Comparison of ENCODE assay signal across 8 mouse cellular contexts in genomic region chr12:71577349-71577748, GRCm38 (mm10).
DNase-seq lines count a peak whose midpoint lies in the region; ATAC-seq and TF ChIP-seq lines count a peak whose summit lies in the region.

No protein-coding gene starts in this region.

- no peak; the same call in 1 of the 2 replicates for ATAC-seq in heart, embryonic 13.5 days (ENCODE audit: extremely low read depth, insufficient number of reproducible peaks, low FRiP score, low TSS enrichment)
- peak; percentile 91 for ATAC-seq in kidney, embryonic 16.5 days (ENCODE audit: low FRiP score, low TSS enrichment)
- ATAC-seq in stomach, postnatal 0 days (ENCODE audit: low FRiP score, low TSS enrichment) = peak; percentile 94

- no peak overlapping the region for H3K27ac ChIP-seq in heart, embryonic 13.5 days (replicated peaks)
- H3K27ac ChIP-seq in kidney, embryonic 16.5 days (ENCODE audit: low read length) = no peak overlapping the region
- no peak overlapping the region for H3K27ac ChIP-seq in stomach, postnatal 0 days (replicated peaks)

- no peak for TF ChIP-seq EP300 in stomach, postnatal 0 days (optimal IDR thresholded peaks at IDR 0.05)

- H3K9me3 ChIP-seq in heart, embryonic 13.5 days = no peaks in the 10 kb centered on the region
- no peaks in the 10 kb centered on the region for H3K9me3 ChIP-seq in kidney, embryonic 16.5 days (ENCODE audit: low read length)
- no peaks in the 10 kb centered on the region for H3K9me3 ChIP-seq in stomach, postnatal 0 days (ENCODE audit: control insufficient read depth, low read length)

- no peaks in the 10 kb centered on the region for H3K36me3 ChIP-seq in heart, embryonic 13.5 days
- no peaks in the 10 kb centered on the region for H3K36me3 ChIP-seq in kidney, embryonic 16.5 days (ENCODE audit: insufficient read depth, low read length)
- H3K36me3 ChIP-seq in stomach, postnatal 0 days (ENCODE audit: control insufficient read depth, insufficient read depth, low read length) = no peaks in the 10 kb centered on the region

- peak; percentile 39 to 52 for DNase-seq in right cerebral cortex, postnatal 10 days (ENCODE audit: low spot score in 2 of 2)
- no peak for DNase-seq in right cerebral cortex, adult 18-20 months
- peak; percentile 20 for DNase-seq in cerebellum, adult 9-10 months
- peak; percentile 34 for DNase-seq in lung, postnatal 14 days
- DNase-seq in stomach, postnatal 0 days (ENCODE audit: low spot score) = peak; percentile 86
- no peak for DNase-seq in spleen, adult 12 weeks (ENCODE audit: low spot score)

- peak overlapping the region; percentile 64 for H3K9ac ChIP-seq in heart, embryonic 13.5 days
- peak overlapping the region; percentile 22; the same call in 1 of the 2 replicates for H3K9ac ChIP-seq in kidney, embryonic 16.5 days (replicated peaks; ENCODE audit: low read length)
- H3K9ac ChIP-seq in stomach, postnatal 0 days (ENCODE audit: low read length) = no peak overlapping the region

- peak overlapping the region; percentile 77 for H3K4me2 ChIP-seq in heart, embryonic 13.5 days
- H3K4me2 ChIP-seq in kidney, embryonic 16.5 days (replicated peaks; ENCODE audit: low read depth, low read length) = peak overlapping the region; percentile 52
- H3K4me2 ChIP-seq in stomach, postnatal 0 days (replicated peaks; ENCODE audit: low read depth) = peak overlapping the region; percentile 47

- WGBS in heart, embryonic 13.5 days = 3% methylated on average over 9 of the region's 9 CpGs
- 3% methylated on average over 9 of the region's 9 CpGs for WGBS in kidney, embryonic 16.5 days
- WGBS in stomach, postnatal 0 days = 6% methylated on average over 9 of the region's 9 CpGs

- peak; percentile 67 for TF ChIP-seq CTCF in stomach, postnatal 0 days (IDR thresholded peaks at IDR 0.05; ENCODE audit: low read depth)

- H3K4me3 ChIP-seq in heart, embryonic 13.5 days = peak overlapping the region; percentile 51
- peak overlapping the region; percentile 35 for H3K4me3 ChIP-seq in kidney, embryonic 16.5 days (ENCODE audit: low read length)
- peak overlapping the region; percentile 10; the same call in 1 of the 2 replicates for H3K4me3 ChIP-seq in stomach, postnatal 0 days (ENCODE audit: low read depth, low read length)

- H3K4me1 ChIP-seq in heart, embryonic 13.5 days = peaks cover 34% of the 10 kb centered on the region
- H3K4me1 ChIP-seq in kidney, embryonic 16.5 days (ENCODE audit: insufficient read depth, low read length) = peaks cover 28% of the 10 kb centered on the region
- H3K4me1 ChIP-seq in stomach, postnatal 0 days (replicated peaks; ENCODE audit: control insufficient read depth, insufficient read depth) = no peaks in the 10 kb centered on the region

- no peaks in the 10 kb centered on the region for H3K27me3 ChIP-seq in heart, embryonic 13.5 days (replicated peaks)
- H3K27me3 ChIP-seq in kidney, embryonic 16.5 days (ENCODE audit: insufficient read depth, low read length) = no peaks in the 10 kb centered on the region
- no peaks in the 10 kb centered on the region for H3K27me3 ChIP-seq in stomach, postnatal 0 days (ENCODE audit: control insufficient read depth, insufficient read depth, low read length)

Comparison
In these comparisons a context has a peak if more than half of its experiments do, and no peak if none do; other contexts are left out.
1. DNase-seq: peak in right cerebral cortex, postnatal 10 days (2 of 2), cerebellum, adult 9-10 months (single experiment), lung, postnatal 14 days (single experiment) and stomach, postnatal 0 days (single experiment); none in right cerebral cortex, adult 18-20 months (single experiment) and spleen, adult 12 weeks (single experiment).
2. Peak in every context shown above with its lines, with median percentiles within 50 percentile points of each other: H3K4me2 ChIP-seq and H3K4me3 ChIP-seq.